In the genomic region with DNA sequence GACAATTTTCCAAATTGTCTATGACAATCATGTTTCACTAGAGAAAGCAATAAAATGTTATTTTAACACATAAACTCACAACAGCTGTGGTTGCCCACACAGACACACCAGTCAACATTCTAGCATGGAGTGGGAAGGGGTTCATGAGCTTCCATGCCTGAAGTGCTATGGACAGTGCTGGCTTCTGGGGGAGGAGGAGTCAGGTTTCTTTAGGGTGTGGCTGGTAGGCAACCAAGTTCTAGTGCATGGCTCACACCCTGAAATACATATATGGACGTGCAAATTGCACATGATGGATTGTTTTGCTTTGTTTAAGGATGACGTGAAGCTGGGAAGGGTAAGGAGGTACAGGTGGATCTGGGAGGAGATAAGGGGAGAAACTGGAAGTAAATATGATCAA, we compare ENCODE assay signal across 26 mouse cellular contexts.
DNase-seq lines count a peak whose midpoint lies in the region; ATAC-seq lines count a peak whose summit lies in the region.
"Had no signal": no experiment of that assay in that cellular context is flagged by ENCODE, and none has a peak within 500 bp of the region (broad histone marks: within the 10 kb centered on the region; RNA-seq: fewer than 3 reads in every experiment).

No protein-coding gene starts in this region.

- H3K4me3 ChIP-seq in liver, embryonic 11.5 days (ENCODE audit: low read depth, low read length): no peak overlapping the region
- no peak overlapping the region for H3K4me3 ChIP-seq in liver, embryonic 16.5 days (ENCODE audit: low read depth, low read length)
- H3K4me3 ChIP-seq: embryonic facial prominence, embryonic 12.5 days; embryonic facial prominence, embryonic 15.5 days; erythroblast, embryonic 14.5 days; forebrain, embryonic 10.5 days; forebrain, embryonic 13.5 days; hindbrain, embryonic 12.5 days; hindbrain, embryonic 15.5 days had no signal

- H3K9me3 ChIP-seq in liver, embryonic 11.5 days (ENCODE audit: control insufficient read depth, low read length): no peaks in the 10 kb centered on the region
- H3K9me3 ChIP-seq in liver, embryonic 16.5 days (replicated peaks; ENCODE audit: control insufficient read depth, low read length): no peaks in the 10 kb centered on the region
- H3K9me3 ChIP-seq: embryonic facial prominence, embryonic 12.5 days; embryonic facial prominence, embryonic 15.5 days; forebrain, embryonic 10.5 days; forebrain, embryonic 13.5 days; G1E; hindbrain, embryonic 12.5 days; hindbrain, embryonic 15.5 days had no signal

- H3K27ac ChIP-seq in liver, embryonic 11.5 days (ENCODE audit: low read depth, low read length): no peak overlapping the region
- no peak overlapping the region for H3K27ac ChIP-seq in liver, embryonic 16.5 days (ENCODE audit: low read length)
- H3K27ac ChIP-seq: embryonic facial prominence, embryonic 12.5 days; forebrain, embryonic 10.5 days; forebrain, embryonic 13.5 days; hindbrain, embryonic 12.5 days; hindbrain, embryonic 15.5 days had no signal

- ATAC-seq in liver, embryonic 11.5 days (replicated peaks; ENCODE audit: low FRiP score): no peak
- ATAC-seq in erythroid progenitor cell, adult 5-6 weeks (replicated peaks; ENCODE audit: low FRiP score, poor library complexity, severe bottlenecking): peak; percentile 72; the same call in 1 of the 2 replicates
- peak; percentile 58; the same call in 1 of the 2 replicates for ATAC-seq in liver, embryonic 16.5 days (ENCODE audit: low read depth)
- ATAC-seq: forebrain, embryonic 13.5 days; forebrain, embryonic 16.5 days; Patski had no signal

- no peak overlapping the region for H3K9ac ChIP-seq in liver, embryonic 11.5 days (ENCODE audit: low read depth, low read length)
- H3K9ac ChIP-seq in liver, embryonic 16.5 days (ENCODE audit: low read depth, low read length): no peak overlapping the region
- H3K9ac ChIP-seq: embryonic facial prominence, embryonic 12.5 days; embryonic facial prominence, embryonic 15.5 days; forebrain, embryonic 13.5 days; hindbrain, embryonic 12.5 days; hindbrain, embryonic 15.5 days had no signal

- no peaks in the 10 kb centered on the region for H3K27me3 ChIP-seq in liver, embryonic 11.5 days (replicated peaks; ENCODE audit: control insufficient read depth, insufficient read depth, low read length)
- H3K27me3 ChIP-seq in liver, embryonic 16.5 days (ENCODE audit: control insufficient read depth, insufficient read depth, low read depth, low read length): no peaks in the 10 kb centered on the region
- H3K27me3 ChIP-seq: CH12.LX; embryonic facial prominence, embryonic 12.5 days; embryonic facial prominence, embryonic 15.5 days; forebrain, embryonic 13.5 days; hindbrain, embryonic 12.5 days; hindbrain, embryonic 15.5 days; Patski had no signal

- WGBS in liver, embryonic 11.5 days: 69% methylated on average over 2 of the region's 2 CpGs
- 46% methylated on average over 2 of the region's 2 CpGs for WGBS in liver, embryonic 16.5 days (ENCODE audit: insufficient replicate concordance)

- H3K4me2 ChIP-seq in liver, embryonic 11.5 days: no peak overlapping the region
- no peak overlapping the region for H3K4me2 ChIP-seq in liver, embryonic 16.5 days (ENCODE audit: low read depth, low read length)
- H3K4me2 ChIP-seq: embryonic facial prominence, embryonic 12.5 days; embryonic facial prominence, embryonic 15.5 days; forebrain, embryonic 13.5 days; heart, embryonic 11.5 days; hindbrain, embryonic 12.5 days; hindbrain, embryonic 15.5 days had no signal

- no peaks in the 10 kb centered on the region for H3K36me3 ChIP-seq in liver, embryonic 11.5 days (ENCODE audit: control insufficient read depth, insufficient read depth, low read length)
- no peaks in the 10 kb centered on the region for H3K36me3 ChIP-seq in liver, embryonic 16.5 days (ENCODE audit: control insufficient read depth, insufficient read depth)
- H3K36me3 ChIP-seq: embryonic facial prominence, embryonic 12.5 days; embryonic facial prominence, embryonic 15.5 days; hindbrain, embryonic 12.5 days; hindbrain, embryonic 15.5 days had no signal

- H3K4me1 ChIP-seq in liver, embryonic 11.5 days (replicated peaks; ENCODE audit: control insufficient read depth, insufficient read depth, low read length): peaks cover 2% of the 10 kb centered on the region; the same call in 1 of the 2 replicates
- H3K4me1 ChIP-seq in liver, embryonic 16.5 days (ENCODE audit: control insufficient read depth, low read depth, low read length): peaks cover 12% of the 10 kb centered on the region
- H3K4me1 ChIP-seq: embryonic facial prominence, embryonic 12.5 days had no signal

- DNase-seq in liver: peak; percentile 23
- no peak for DNase-seq in liver, embryonic 11.5 days (ENCODE audit: low spot score)
- no peak for DNase-seq in retina, postnatal 1 day
- DNase-seq in neural tube, embryonic 10.5 days (ENCODE audit: extremely low spot score, low spot score): no peak
- DNase-seq: adrenal gland, postnatal 14 days; B cell, adult 2 months; cerebellum, adult 11 months; cerebellum, adult 2 months; cerebellum, adult 9-11 months; cerebellum, postnatal 25 days; gastrocnemius, postnatal 14 days; heart, adult 11 months had no signal
